Mouse (Mus musculus) forebrain, embryonic 13.5 days (tissue): ENCODE measurements around the gene Kmt2c. TPM values are rescaled to one million over a fixed set of nuclear protein-coding genes. Genes with fewer than 3 reads are reported as not detected.

ENCODE experiments used
- ATAC-seq: fragments of 200-750 bp; cut with Nextera tagmentation; 2 replicates; pipeline ENCODE4 v1.8.0; 2017
- H3K27ac ChIP-seq: fragments of 300-500 bp; sonication (generic); 2 replicates; pipeline ENCODE4 v1.5.1; 2015; ENCODE audit warnings: inconsistent platforms, mild to moderate bottlenecking, moderate library complexity
- H3K27me3 ChIP-seq: fragments of 300-500 bp; sonication (generic); 2 replicates; pipeline ENCODE4 v1.6.1; 2015; ENCODE audit warnings: mild to moderate bottlenecking, inconsistent platforms
- H3K36me3 ChIP-seq: fragments of 300-500 bp; sonication (generic); 2 replicates; pipeline ENCODE4 v1.6.1; 2015; ENCODE audit warnings: mild to moderate bottlenecking, inconsistent platforms; ENCODE audit not compliant: poor library complexity, severe bottlenecking
- H3K4me1 ChIP-seq: fragments of 300-500 bp; sonication (generic); 2 replicates; pipeline ENCODE4 v1.6.1; 2015; ENCODE audit warnings: inconsistent platforms
- H3K4me2 ChIP-seq: fragments of 300-500 bp; sonication (generic); 2 replicates; pipeline ENCODE4 v1.6.1; 2015; ENCODE audit warnings: inconsistent platforms, mild to moderate bottlenecking, moderate library complexity
- H3K4me3 ChIP-seq: fragments of 300-500 bp; sonication (generic); 2 replicates; pipeline ENCODE4 v1.5.1; 2015; ENCODE audit warnings: mild to moderate bottlenecking, inconsistent platforms
- H3K9ac ChIP-seq: fragments of 300-500 bp; sonication (generic); 2 replicates; pipeline ENCODE4 v1.6.1; 2015; ENCODE audit warnings: mild to moderate bottlenecking, inconsistent platforms
- H3K9me3 ChIP-seq: fragments of 300-500 bp; sonication (generic); replicated peaks from 2 replicates; pipeline ENCODE4 v1.6.1; 2016; ENCODE audit warnings: inconsistent platforms
- whole genome bisulfite sequencing: fragments of 180-500 bp; shearing (Covaris S2); methylation state at CpG from one replicate; pipeline ENCODE4 v1.1.7; 2015; 5-methylcytosine and 5-hydroxymethylcytosine counted together
- polyA plus RNA-seq: library from polyadenylated mRNA; unstranded; fragments of >200 nt; fragmentation: Nextera tagmentation; extraction: Ambion mirVana; gene quantifications from 2 replicates; pipeline ENCODE4 v1.2.1, GENCODE M21; 2015

Kmt2c gene
- polyA plus RNA-seq, 1 experiment from 2014 or later, result 25.0 TPM

- H3K9me3 ChIP-seq, result no peaks in the 10 kb centered on the region
- H3K36me3 ChIP-seq, result no peaks in the 10 kb centered on the region
- H3K4me3 ChIP-seq, result no peak overlapping the region
- H3K27ac ChIP-seq, result no peak overlapping the region
- H3K27me3 ChIP-seq, result no peaks in the 10 kb centered on the region
- no peak overlapping the region for H3K9ac ChIP-seq
- no peak for ATAC-seq
- WGBS, result 98% methylated on average over 1 of the region's 1 CpGs
- no peaks in the 10 kb centered on the region for H3K4me1 ChIP-seq
- H3K4me2 ChIP-seq, result no peak overlapping the region
Observed at GRCm38 (mm10) chr5:25437508-25437907, 61.1 kb downstream of the Kmt2c start.

GRCm38 (mm10) chr5:25436081-25436480 is 62.5 kb downstream of the Kmt2c start:
- WGBS, result 33% methylated on average over 3 of the region's 3 CpGs
- no peaks in the 10 kb centered on the region for H3K36me3 ChIP-seq
- no peaks in the 10 kb centered on the region for H3K4me1 ChIP-seq
- H3K9me3 ChIP-seq, result no peaks in the 10 kb centered on the region
- H3K27me3 ChIP-seq, result no peaks in the 10 kb centered on the region
- no peak overlapping the region for H3K9ac ChIP-seq
- no peak overlapping the region for H3K27ac ChIP-seq
- peak; percentile 63; the same call in 1 of the 2 replicates for ATAC-seq
- H3K4me2 ChIP-seq, result no peak overlapping the region
- H3K4me3 ChIP-seq, result no peak overlapping the region

GRCm38 (mm10) chr5:25422576-25422975 is 76.0 kb downstream of the Kmt2c start:
- Histone ChIP-seq H3K9me3 (no peaks in the 10 kb centered on the region), H3K4me1 (no peaks in the 10 kb centered on the region), H3K4me3 (no peak overlapping the region), H3K9ac (no peak overlapping the region), H3K4me2 (no peak overlapping the region), H3K27me3 (no peaks in the 10 kb centered on the region), H3K36me3 (no peaks in the 10 kb centered on the region), H3K27ac (no peak overlapping the region)
- ATAC-seq, result no peak
- 67% methylated on average over 1 of the region's 1 CpGs for WGBS

GRCm38 (mm10) chr5:25420601-25421000 is 78.0 kb downstream of the Kmt2c start:
- H3K4me3 ChIP-seq, result no peak overlapping the region
- H3K4me1 ChIP-seq, result no peaks in the 10 kb centered on the region
- no peaks in the 10 kb centered on the region for H3K27me3 ChIP-seq
- no peak overlapping the region for H3K27ac ChIP-seq
- H3K9me3 ChIP-seq, result no peaks in the 10 kb centered on the region
- no peak overlapping the region for H3K9ac ChIP-seq
- H3K36me3 ChIP-seq, result no peaks in the 10 kb centered on the region
- H3K4me2 ChIP-seq, result no peak overlapping the region
- ATAC-seq, result 0 out of 2 replicates have a peak, but pooled peaks have one; percentile 48
- 40% methylated on average over 3 of the region's 3 CpGs for WGBS

- Histone ChIP-seq H3K9ac (no peak overlapping the region), H3K9me3 (no peaks in the 10 kb centered on the region), H3K4me1 (no peaks in the 10 kb centered on the region), H3K36me3 (peaks cover 6% of the 10 kb centered on the region; the same call in 1 of the 2 replicates), H3K4me3 (no peak overlapping the region), H3K27me3 (no peaks in the 10 kb centered on the region), H3K4me2 (no peak overlapping the region), H3K27ac (no peak overlapping the region)
- no peak for ATAC-seq
Observed at GRCm38 (mm10) chr5:25415382-25415781, 83.2 kb downstream of the Kmt2c start.

GRCm38 (mm10) chr5:25396727-25397126 is 101.9 kb downstream of the Kmt2c start:
- H3K4me3 ChIP-seq, result no peak overlapping the region
- no peak for ATAC-seq
- no peak overlapping the region for H3K27ac ChIP-seq
- peaks cover 25% of the 10 kb centered on the region for H3K36me3 ChIP-seq
- no peak overlapping the region for H3K9ac ChIP-seq
- no peaks in the 10 kb centered on the region for H3K9me3 ChIP-seq
- no peaks in the 10 kb centered on the region for H3K4me1 ChIP-seq
- no peaks in the 10 kb centered on the region for H3K27me3 ChIP-seq
- no peak overlapping the region for H3K4me2 ChIP-seq
- WGBS, result 94% methylated on average over 2 of the region's 2 CpGs

- H3K27me3 ChIP-seq, result no peaks in the 10 kb centered on the region
- no peak overlapping the region for H3K27ac ChIP-seq
- no peak overlapping the region for H3K4me2 ChIP-seq
- no peak overlapping the region for H3K9ac ChIP-seq
- no peak for ATAC-seq
- 88% methylated on average over 2 of the region's 2 CpGs for WGBS
- no peaks in the 10 kb centered on the region for H3K9me3 ChIP-seq
- no peak overlapping the region for H3K4me3 ChIP-seq
- no peaks in the 10 kb centered on the region for H3K4me1 ChIP-seq
- peaks cover 6% of the 10 kb centered on the region for H3K36me3 ChIP-seq
Observed at GRCm38 (mm10) chr5:25392655-25393054, 105.9 kb downstream of the Kmt2c start.

- peaks cover 9% of the 10 kb centered on the region; the same call in 1 of the 2 replicates for H3K36me3 ChIP-seq
- no peak overlapping the region for H3K9ac ChIP-seq
- WGBS, result 82% methylated on average over 11 of the region's 11 CpGs
- no peaks in the 10 kb centered on the region for H3K4me1 ChIP-seq
- H3K27me3 ChIP-seq, result no peaks in the 10 kb centered on the region
- H3K4me2 ChIP-seq, result no peak overlapping the region
- H3K9me3 ChIP-seq, result no peaks in the 10 kb centered on the region
- no peak for ATAC-seq
- no peak overlapping the region for H3K4me3 ChIP-seq
- H3K27ac ChIP-seq, result no peak overlapping the region; the same call in 1 of the 2 replicates
Observed at GRCm38 (mm10) chr5:25383581-25383980, 115.0 kb downstream of the Kmt2c start.

- H3K4me1 ChIP-seq, result peaks cover 4% of the 10 kb centered on the region; the same call in 1 of the 2 replicates
Observed at GRCm38 (mm10) chr5:25379188-25379587, 119.4 kb downstream of the Kmt2c start.

GRCm38 (mm10) chr5:25368420-25368819 is 130.2 kb downstream of the Kmt2c start:
- Histone ChIP-seq H3K9me3 (no peaks in the 10 kb centered on the region), H3K4me2 (no peak overlapping the region), H3K27ac (no peak overlapping the region), H3K36me3 (peaks cover 9% of the 10 kb centered on the region; the same call in 1 of the 2 replicates), H3K27me3 (no peaks in the 10 kb centered on the region), H3K9ac (no peak overlapping the region), H3K4me1 (no peaks in the 10 kb centered on the region), H3K4me3 (no peak overlapping the region)
- WGBS, result 99% methylated on average over 2 of the region's 2 CpGs
- ATAC-seq, result no peak

More at GRCm38 (mm10) chr5:25379188-25379587, 119.4 kb downstream of the Kmt2c start:
- Histone ChIP-seq H3K27me3 (no peaks in the 10 kb centered on the region), H3K4me2 (no peak overlapping the region), H3K36me3 (0 out of 2 replicates have a peak, but pooled peaks cover 6% of the 10 kb centered on the region), H3K27ac (no peak overlapping the region), H3K4me3 (no peak overlapping the region), H3K9ac (no peak overlapping the region), H3K9me3 (no peaks in the 10 kb centered on the region)
- no peak for ATAC-seq

GRCm38 (mm10) chr5:25367126-25367525 is 131.5 kb downstream of the Kmt2c start:
- ATAC-seq, result no peak
- Histone ChIP-seq H3K4me1 (no peaks in the 10 kb centered on the region), H3K27me3 (no peaks in the 10 kb centered on the region), H3K36me3 (peaks cover 10% of the 10 kb centered on the region), H3K9ac (no peak overlapping the region), H3K4me2 (no peak overlapping the region), H3K4me3 (no peak overlapping the region), H3K27ac (no peak overlapping the region), H3K9me3 (no peaks in the 10 kb centered on the region)
- WGBS, result 81% methylated on average over 1 of the region's 1 CpGs

GRCm38 (mm10) chr5:25353509-25353908 is 145.1 kb downstream of the Kmt2c start:
- H3K9ac ChIP-seq, result no peak overlapping the region
- WGBS, result 84% methylated on average over 2 of the region's 2 CpGs
- no peak overlapping the region for H3K4me2 ChIP-seq
- H3K27me3 ChIP-seq, result no peaks in the 10 kb centered on the region
- no peaks in the 10 kb centered on the region for H3K9me3 ChIP-seq
- H3K27ac ChIP-seq, result no peak overlapping the region
- H3K36me3 ChIP-seq, result peaks cover 35% of the 10 kb centered on the region
- no peak overlapping the region for H3K4me3 ChIP-seq
- ATAC-seq, result no peak
- no peaks in the 10 kb centered on the region for H3K4me1 ChIP-seq

GRCm38 (mm10) chr5:25331322-25331721 is 167.3 kb downstream of the Kmt2c start:
- no peaks in the 10 kb centered on the region for H3K27me3 ChIP-seq
- H3K9me3 ChIP-seq, result no peaks in the 10 kb centered on the region
- no peak overlapping the region for H3K4me3 ChIP-seq
- H3K4me2 ChIP-seq, result no peak overlapping the region
- ATAC-seq, result no peak
- no peak overlapping the region for H3K9ac ChIP-seq
- no peaks in the 10 kb centered on the region for H3K4me1 ChIP-seq
- H3K27ac ChIP-seq, result no peak overlapping the region
- H3K36me3 ChIP-seq, result peaks cover 29% of the 10 kb centered on the region
- WGBS, result 90% methylated on average over 2 of the region's 2 CpGs
